19 mouse cellular contexts compared by ENCODE assay signal in the genomic region with DNA sequence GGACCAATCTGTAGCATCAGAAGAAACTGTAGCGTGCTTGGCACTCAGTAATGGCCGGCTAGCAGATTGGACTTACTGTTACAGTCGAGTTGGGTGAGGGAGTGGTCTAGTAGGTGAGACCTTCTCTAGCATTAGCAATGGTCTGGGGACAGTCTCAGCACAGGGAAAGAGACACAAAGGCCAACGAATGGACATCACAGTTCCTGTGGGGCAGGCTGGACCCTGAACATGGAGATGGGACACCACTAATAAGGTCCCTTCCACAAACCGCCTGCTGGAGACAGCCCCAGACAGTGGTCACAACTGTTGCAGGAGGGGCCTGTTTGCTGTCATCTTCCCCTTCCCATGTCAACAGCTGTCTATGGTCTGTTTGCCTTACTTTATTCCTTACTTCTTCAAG.
"Had no signal": no experiment of that assay in that cellular context is flagged by ENCODE, and none has a peak within 500 bp of the region (broad histone marks: within the 10 kb centered on the region; RNA-seq: fewer than 3 reads in every experiment).

No protein-coding gene starts in this region.

- H3K4me2 ChIP-seq: intestine, embryonic 15.5 days; midbrain, embryonic 11.5 days; midbrain, embryonic 15.5 days; neural tube, embryonic 13.5 days; stomach, embryonic 15.5 days had no signal

- H3K9me3 ChIP-seq: intestine, embryonic 15.5 days; liver, embryonic 15.5 days; lung, embryonic 15.5 days; midbrain, embryonic 15.5 days; neural tube, embryonic 13.5 days; stomach, embryonic 15.5 days had no signal

- ATAC-seq: intestine, embryonic 15.5 days; midbrain, embryonic 15.5 days had no signal

- H3K27me3 ChIP-seq: intestine, embryonic 15.5 days; liver, embryonic 15.5 days; lung, embryonic 15.5 days; midbrain, embryonic 15.5 days; neural tube, embryonic 13.5 days; stomach, embryonic 15.5 days had no signal

- H3K4me3 ChIP-seq: intestine, embryonic 15.5 days; left cerebral cortex, adult 2 months; midbrain, embryonic 15.5 days; neural tube, embryonic 13.5 days; stomach, embryonic 15.5 days had no signal

- DNase-seq: kidney, adult 18-20 months; kidney, postnatal 14 days; kidney, postnatal 4 days; layer of hippocampus, postnatal 36 days; lung, adult 18-20 months; lung, postnatal 14 days; lung, postnatal 4 days; retina, postnatal 1 day; right cerebral cortex, postnatal 25 days; spleen, adult 18-20 months; thymus, postnatal 25 days had no signal
